Mouse (Mus musculus) frontal cortex, postnatal 10 days (tissue): ENCODE data around the gene Gm20388.
"Not testable (repeated sequence)": the region's sequence is repeated elsewhere in the genome, so short reads cannot be mapped to it uniquely, and the experiment has no call there.

Experiments used
- DNase-seq, 2 experiments: peaks; one replicate each; pipeline ENCODE4 v3.0.0; 2022; ENCODE audit warnings: low spot score in 2 of 2, mixed read lengths in 1 of 2

Gm20388 gene

DNA sequence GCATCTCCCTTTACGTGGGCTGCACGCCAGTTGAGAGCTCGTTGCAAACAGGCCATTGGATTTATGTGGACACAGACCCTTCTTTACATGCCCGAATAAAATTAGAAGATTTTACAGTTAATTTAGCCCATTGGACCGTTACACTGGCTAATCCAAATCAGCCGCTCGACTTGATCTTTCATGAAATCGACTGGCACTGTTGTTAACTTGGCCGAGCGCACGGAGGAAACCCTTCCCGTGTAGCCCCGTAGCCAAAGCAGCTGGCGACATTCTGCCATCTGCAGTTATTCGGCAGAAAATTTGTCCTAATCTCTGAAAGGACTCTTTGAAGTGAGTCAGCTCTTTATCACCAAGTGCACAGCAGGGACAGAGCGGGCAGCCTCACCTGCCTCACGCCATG lies 1379.9 kb downstream of the Gm20388 start:
- no peak for DNase-seq

DNA sequence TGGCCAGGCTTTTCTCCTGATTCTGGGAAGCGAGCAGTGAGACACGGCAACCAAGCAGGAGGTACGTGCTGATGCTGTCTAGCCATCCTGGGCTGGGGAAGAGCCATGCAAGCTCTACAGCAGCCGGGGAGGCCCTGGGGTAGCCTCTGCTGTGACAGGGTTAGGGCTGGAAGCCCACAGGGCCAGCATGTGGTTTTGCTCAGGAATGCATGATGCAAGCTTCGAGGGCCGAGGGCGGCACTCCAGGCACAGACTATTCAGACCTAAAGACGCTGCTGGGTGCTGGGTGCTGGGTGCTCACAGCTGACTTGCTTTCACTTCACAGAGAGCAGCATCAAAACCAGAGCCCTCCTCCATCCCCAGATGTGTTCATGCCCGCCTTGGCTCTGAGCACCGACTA lies 1382.8 kb downstream of the Gm20388 start:
- no peak for DNase-seq

DNA sequence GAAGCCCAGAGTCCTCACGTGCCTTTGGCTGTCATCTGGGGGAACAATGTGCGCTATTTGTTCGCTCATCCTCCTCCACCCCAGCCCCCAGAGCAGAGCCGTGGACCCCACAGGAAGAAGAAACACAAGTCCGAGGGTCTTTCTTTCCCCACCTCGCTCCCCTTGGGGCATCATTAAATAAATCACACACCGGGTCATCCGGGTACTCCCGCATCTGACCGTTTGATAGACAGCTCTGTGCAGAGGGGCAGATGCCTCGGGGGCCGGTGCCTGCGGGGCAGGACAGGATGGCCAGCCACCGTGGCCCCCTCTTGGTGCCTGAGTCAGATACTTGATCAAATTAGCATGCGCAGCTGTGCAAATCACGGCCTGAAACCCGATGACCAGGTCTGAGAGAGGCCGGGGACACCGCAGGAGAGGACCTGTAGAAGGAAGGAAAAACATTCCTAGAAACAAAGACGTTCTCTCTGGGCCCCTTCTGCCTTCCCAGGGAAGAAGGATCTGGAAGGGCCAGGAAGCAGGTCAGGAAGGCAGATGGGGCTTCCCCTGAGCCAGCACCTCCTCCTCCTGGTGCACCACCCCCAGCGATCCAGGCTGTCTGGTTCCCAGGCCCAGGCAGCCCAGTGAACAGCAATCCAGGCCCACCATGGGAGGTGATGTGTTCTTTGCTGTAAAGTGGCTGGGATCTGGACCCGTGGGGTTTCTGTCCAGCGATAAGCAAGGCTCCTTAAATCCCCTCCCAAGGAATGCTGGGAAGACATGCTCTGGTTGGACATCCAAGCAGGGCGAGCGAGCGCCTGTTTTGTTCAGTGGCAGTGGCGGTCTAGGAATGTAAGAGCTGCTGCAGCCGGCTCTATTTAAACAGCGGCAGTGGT lies 1383.8 kb downstream of the Gm20388 start:
- DNase-seq, result no peak

DNA sequence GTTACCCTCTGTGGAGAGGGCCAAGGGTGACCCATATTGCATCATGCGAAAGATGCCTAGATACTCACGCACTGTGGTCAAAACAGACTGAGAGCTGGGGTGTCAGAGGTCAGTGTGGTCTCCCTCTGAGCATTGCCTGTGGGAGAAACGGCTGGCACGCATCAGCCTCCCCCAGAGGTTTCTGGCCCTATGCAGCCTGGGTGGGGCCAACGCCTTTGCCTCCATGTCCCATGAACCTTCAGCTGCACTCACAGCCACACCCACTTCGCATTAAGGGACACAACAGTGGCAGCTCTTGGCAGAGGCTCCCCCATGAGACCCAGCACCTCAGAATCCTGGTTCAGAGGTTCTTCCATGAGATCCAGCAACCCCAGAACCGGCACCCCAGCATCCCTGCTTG lies 1385.4 kb downstream of the Gm20388 start:
- no peak for DNase-seq

DNA sequence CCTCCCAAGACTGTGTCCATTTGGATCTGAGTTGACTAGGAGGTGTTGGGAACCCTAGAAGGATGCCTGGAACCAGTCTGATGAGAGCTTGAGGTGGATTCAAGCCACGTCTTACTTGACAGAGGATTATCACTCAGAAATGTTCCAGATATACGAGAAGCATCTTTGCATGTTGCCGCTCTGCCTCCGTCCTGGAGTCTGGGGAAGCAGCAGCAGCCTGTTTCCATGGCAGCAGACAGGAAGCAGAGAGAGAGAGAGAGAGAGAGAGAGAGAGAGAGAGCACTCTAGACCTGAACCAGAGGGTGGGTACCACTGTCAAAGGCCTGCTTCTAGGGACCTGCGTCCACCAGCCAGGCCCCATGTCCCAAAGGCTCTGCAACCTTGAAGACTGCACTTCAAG lies 1386.0 kb downstream of the Gm20388 start:
- no peak for DNase-seq

DNA sequence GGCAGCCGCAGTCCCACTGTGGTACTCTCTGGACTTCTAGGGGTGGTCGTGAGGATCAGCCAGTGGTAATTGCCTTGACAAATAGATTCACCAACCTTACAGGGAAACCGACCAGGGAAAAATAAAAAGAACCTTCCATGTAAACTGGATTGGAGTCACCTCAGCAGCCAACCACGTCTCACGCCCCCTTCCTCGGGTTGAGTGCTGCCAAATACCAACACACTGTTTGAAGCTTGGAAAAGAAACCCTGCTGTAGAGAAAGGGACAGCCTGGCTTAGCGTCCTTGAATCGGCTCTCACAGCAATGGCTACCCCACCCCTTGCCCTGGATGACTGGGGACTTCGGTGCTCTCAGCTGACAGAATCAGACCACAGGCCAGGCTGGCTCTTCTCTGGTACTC lies 1386.7 kb downstream of the Gm20388 start:
- no peak for DNase-seq

DNA sequence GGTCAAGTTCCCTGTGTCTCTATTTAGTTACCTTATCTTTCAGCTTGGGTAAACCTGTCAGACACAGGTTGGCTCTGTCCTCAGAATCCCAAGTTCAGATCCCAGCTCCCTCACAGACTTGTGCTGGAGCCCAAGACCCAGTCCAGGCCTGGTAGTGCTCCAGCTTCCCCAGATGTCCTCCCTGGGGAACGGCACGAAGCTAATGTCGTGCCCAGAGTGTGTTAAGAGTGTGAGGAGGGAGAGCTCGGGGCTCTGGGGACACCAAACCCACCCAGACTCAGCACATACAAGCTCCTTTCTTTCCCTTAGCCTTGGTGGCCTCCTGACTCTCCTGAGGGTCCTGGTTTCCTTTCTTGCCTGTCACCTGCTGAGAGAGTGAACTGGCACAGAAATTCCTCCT lies 1389.4 kb downstream of the Gm20388 start:
- DNase-seq, result no peak

DNA sequence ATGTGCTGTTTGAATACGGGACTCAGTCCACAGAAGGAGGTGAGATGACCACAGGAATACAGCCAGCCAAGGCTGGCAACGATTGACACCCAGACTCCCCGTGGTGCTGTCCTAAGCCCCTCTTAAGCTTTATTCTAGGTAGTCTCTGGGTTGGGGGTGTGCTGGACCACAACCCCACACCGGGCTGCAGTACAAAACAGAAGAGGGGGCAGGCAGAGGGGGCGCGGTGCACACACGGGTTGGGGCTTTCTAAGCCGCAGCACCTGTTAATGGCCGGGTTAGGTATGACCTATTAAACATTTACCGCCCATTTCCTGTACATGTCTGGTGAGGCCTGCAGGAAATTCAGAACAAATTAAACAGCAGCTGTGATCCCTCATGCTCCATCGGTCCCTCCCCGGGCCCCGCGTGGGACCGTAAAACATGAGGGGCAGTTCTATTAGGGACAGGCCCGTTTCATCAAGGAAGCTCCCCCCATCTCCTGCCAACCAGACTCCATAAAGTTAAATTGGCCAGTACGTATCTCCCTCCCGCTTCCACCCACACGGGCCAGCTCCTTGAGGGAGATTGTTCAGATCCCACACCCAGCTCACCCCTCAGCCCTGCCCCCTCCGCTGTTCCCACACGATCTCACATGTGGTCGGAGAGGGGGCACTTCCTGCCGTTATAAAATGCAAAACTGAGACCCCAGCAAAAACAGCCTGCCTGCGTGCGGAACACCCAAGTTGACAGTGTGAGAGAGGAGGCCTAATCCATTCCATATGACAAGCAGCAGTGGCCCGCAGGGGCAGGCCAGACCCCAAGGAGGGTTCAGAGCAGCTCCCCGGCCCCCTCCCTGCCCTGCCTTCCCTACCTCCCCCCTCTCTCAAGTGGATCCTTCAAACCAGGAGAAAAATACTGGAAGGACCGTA lies 1390.1 kb downstream of the Gm20388 start:
- DNase-seq, result no peak

DNA sequence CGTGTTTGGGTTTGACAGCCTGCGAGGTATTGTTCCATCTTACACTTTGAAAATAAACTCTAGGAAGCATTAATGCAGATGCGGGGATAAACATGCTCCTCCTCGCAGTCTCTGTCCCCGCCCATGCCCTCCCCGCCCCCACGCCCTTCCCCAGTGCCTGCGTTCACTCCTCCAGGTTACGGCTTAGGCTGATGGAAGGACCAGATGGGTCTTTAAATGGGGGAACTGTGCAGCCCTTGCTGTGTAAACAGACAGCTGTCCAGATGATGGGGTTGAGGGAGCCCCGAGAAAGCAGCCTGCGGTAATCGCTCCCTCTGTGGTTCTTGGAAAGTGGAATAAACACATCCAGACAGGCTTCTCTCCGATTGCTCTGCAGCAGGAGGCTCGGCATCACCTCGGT lies 1390.8 kb downstream of the Gm20388 start:
- DNase-seq, result no peak

DNA sequence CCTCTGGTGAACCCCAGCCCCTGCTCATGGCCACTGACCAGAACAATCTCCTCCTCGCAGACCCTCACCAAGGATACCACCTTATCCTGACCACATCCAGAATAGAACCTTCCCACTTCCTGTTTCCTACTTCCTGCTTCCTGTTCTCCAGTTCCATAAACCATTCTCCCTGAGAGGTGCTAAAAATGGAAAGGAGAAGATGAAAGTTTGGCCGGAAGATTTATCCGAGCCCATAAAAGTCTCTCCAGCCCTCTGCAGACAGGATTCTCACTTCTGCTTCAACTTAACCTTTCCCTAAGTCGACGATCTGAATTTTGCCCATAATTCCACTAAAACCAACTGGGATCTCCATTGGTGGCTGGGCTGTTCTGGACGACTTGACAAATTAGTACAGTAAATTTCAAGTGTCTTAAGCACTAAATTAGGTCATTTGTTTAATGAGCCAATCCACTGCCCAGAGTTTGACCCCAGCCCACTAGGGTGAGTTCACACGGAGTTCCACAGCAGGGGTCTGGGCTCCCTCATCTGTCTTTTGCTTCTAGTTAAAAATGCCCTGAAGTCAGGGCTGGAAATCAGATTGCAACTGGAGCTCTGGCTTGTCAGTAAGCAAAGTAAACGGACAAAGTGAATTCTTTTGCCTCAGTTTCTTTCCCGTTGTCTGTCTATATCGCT lies 1391.5 kb downstream of the Gm20388 start:
- DNase-seq, result no peak

DNA sequence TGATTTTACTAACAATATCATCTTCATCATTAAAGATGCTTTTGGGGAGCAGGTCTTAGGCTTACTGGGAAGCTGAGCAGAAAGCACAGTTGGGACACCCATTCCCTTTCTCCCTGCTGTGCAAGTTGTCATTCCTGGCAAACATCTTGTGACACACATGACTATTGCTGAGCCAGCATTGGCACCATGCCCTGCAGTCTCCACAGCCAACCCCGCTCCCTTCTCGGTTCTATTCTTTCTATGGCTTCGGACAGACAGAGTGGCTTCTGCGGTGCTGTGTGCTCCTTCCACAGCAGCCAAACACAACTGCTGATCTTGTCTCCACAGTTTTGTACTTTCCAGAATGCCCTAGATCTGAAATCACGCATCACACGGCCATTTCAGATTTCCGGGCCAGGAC lies 1397.1 kb downstream of the Gm20388 start:
- peak; percentile 38 to 47 for DNase-seq

DNA sequence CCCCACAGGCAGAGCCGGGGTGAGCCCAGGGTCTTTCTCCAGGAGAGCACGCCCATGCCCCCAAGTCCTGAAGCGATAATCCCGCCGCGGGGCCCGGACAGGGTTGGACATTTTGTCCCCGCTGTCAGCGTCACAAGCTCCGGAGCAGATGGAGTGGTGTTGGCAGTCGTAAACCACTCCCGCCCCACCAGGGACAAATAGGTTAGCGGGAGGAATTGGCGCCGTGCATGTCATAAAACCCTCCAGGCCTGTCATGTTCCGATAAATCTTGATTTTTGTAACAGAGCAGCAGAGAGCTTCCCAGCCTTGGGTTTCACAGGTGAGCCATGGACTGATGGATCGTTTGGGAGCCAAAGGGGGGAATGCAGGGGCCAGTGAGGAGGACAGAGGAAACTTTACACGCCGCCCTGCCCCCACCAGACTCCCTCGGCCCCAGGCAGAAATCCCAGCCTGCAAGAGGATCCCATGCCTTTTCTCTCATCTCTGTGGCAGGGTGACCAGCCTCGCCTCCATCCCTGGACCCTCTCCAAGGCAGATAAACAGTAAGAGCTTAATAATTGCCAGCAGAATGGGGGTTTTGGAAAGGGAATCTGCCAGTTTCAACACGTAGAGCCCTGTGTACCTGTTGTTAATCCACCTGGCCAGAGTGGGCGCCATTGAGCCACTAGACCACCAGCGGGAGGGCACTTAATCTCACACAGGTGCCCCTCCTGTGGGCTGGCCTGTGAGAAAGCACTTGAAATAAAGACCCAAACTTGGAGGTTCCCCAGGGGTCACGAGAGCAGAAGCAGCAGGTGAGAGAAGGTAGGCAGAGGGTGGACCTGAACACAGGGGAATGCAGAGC lies 1400.6 kb downstream of the Gm20388 start:
- DNase-seq, result no peak

DNA sequence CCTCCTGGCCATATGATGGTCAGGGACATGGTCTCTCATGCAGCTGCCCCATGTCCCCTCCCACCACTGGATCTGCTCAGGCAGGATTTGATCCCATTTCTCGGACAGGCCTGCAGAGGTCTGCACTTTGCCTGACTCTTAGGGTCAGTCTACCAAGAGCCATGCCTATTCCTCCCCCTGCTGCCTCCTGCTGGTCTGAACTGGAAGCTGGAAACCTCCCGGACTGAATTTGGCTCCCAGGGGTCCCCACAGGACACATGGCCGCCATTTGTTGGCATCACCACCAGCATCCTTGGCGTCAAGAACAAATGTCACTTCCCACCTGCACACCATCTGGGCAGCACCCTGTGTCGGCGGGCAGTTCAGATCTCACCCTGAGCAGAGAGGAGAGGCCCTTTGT lies 1402.8 kb downstream of the Gm20388 start:
- DNase-seq, result no peak

DNA sequence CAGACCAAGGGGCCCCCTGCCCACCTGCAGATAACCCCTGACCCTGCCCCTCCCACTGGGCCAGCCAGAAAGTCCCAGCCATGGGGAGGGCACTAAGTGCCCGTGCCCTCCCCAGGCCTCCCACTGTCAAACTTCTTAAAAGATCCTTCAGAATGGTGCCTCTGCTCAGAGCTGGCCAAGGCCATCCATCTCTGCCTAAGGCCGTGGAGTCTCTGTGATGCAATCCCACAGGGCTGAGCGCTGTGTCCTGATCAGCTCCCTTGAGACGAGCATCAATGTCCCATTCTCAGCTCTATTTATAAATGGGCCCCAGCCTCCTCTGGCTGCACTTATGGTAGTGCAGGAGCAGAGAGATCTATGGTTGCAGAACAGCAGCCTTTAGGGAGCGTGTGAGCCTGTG lies 1403.4 kb downstream of the Gm20388 start:
- no peak for DNase-seq

DNA sequence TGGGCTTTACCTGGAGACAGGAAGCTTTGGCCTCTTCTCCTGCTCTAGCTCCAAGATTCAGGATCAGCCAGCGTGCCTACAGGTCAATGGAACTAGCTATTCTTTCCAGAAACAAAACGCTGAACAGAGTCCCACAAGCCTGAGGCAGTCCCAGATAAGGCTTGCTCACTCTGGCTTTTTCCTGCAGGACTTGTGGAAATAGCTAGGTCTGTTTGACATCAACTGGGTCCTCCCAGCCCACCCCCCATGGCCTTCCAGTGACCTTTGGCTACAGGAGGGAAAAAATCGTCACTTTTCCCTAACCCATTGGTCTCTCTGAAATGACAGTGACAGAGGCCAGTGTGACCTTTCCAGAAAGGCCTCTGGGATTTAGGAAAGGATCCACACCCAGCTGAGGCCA lies 1404.9 kb downstream of the Gm20388 start:
- no peak for DNase-seq

DNA sequence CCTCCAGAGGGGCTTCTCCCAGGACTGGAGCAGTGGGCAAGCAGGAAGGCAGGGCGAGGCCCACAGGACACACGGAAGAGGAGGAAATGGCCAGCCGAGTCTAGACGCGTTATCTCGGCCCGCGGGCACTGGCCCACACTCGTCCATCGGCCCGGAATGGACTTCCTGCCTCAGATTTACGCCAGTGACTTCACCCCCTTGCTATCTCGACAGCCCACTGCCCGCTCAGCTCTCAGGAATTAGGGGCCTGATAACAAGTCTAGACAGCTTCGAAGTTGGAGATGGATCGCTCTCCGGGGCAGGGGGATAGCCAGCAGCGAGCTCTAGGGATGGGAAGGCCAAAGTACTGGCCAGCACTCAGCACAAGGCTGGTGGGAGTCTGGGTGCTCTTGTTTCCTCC lies 1405.4 kb downstream of the Gm20388 start:
- no peak for DNase-seq

DNA sequence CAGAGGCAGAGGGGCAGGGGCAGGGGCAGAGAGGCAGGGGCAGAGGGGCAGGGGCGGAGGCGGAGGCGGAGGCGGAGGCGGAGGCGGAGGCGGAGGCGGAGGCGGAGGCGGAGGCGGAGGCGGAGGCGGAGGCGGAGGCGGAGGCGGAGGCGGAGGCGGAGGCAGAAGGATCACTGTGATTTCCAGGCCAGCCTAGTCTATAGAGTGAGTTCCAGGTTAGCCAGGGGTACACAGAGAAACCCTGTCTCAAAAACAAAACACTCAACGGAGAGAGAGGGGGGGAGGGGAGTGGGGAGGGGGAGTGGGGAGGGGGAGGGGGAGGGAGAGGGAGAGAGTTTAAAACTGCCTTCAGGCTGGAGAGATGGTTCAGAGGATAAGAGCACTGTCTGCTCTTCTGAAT lies 1408.1 kb downstream of the Gm20388 start:
- DNase-seq, result not testable (repeated sequence)

DNA sequence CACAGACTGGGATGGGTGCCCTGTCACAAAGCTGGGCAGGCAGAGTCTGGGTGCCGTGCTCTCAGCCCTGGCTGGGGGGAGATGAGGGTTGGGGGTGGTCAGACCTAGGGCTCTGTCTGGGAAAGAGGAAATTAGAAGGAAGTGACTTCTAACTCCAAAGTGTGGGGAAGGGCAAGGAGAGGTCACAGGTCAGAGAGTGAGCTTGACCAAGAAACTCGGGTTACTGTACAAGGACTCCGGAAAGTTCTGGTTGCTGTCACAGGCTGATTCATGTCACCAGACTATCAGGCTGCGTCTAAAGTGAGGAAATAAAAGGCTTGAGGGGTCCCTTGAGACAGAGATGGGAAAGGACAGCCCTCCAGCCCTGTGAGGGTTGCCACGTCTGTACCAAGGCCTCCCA lies 1408.8 kb downstream of the Gm20388 start:
- DNase-seq, result no peak

DNA sequence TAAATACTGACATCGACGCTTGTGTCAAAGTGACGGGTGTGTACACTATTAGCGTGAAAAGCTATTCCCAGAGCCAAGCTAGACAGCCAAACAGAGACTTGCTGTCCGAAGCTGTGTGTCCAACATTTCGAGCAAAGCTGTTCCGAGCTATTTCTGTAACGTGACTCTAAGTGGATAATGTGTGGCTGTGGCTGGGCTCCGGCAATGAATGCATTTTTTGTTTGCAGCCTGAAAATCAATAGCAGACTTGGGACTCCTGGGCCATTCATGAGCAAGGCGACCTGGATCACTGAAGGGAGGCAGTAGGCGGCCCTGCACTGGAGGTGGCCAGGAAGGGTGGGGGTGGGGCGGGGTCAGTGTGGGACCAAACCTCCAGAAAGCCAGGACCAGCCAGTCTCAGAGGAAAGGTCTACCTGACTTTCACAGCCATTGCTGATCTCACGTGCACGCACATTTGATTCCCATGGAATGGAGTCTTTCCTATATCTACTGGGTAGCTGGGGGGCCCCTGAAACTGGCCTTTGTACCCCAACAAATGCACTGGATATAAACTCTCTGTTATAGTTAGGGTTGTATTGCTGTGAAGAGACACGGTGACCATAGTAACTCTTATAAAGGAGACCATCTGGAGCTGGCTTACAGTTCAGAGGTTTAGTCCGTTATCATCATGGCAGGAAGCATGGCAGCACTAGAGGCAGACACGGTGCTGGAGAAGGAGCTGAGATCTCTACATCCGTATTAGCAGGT lies 1415.7 kb downstream of the Gm20388 start:
- no peak for DNase-seq

DNA sequence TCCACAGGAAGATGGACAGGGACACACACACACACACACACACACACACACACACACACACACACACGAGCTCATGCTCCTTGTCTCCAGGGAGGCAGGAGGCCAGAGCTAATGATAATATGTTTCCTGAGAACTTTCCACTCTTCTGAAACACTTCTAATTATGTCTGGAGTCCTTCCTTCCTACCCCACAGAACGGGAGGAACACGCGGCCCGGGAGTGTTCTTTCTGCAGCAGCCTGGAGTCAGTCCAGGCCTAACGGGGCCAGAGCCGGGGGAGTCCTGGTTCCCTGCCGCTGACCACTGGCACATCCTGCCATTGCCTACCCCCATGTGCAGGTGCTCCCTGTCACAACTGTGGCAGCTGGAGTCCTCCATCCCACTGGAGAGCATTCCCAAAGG lies 1421.8 kb downstream of the Gm20388 start:
- no peak for DNase-seq
